Mouse (Mus musculus) hindbrain, embryonic 16.5 days (tissue): Measurements from ENCODE around the gene H60b. TPM values are rescaled to one million over a fixed set of nuclear protein-coding genes. Genes with fewer than 3 reads are reported as not detected.
"Not testable (repeated sequence)": the region's sequence is repeated elsewhere in the genome, so short reads cannot be mapped to it uniquely, and the experiment has no call there.

Experiments used
- ATAC-seq: fragments of 200-750 bp; cut with Nextera tagmentation; 2 replicates; pipeline ENCODE4 v1.8.0; 2017; ENCODE audit warnings: moderate TSS enrichment, moderate library complexity
- H3K27ac ChIP-seq: fragments of 300-500 bp; sonication (generic); 2 replicates; pipeline ENCODE4 v1.5.1; 2014; ENCODE audit warnings: low read depth, mild to moderate bottlenecking, control low read depth, low read length, moderate library complexity
- H3K27me3 ChIP-seq: fragments of 300-500 bp; sonication (generic); replicated peaks from 2 replicates; pipeline ENCODE4 v1.6.1; 2014; ENCODE audit warnings: low read length; ENCODE audit not compliant: control insufficient read depth, insufficient read depth
- H3K36me3 ChIP-seq: fragments of 300-500 bp; sonication (generic); 2 replicates; pipeline ENCODE4 v1.6.1; 2014; ENCODE audit warnings: mild to moderate bottlenecking, low read length, moderate library complexity, mixed read lengths; ENCODE audit not compliant: control insufficient read depth, insufficient read depth
- H3K4me1 ChIP-seq: fragments of 300-500 bp; sonication (generic); 2 replicates; pipeline ENCODE4 v1.6.1; 2014; ENCODE audit warnings: low read depth, low read length; ENCODE audit not compliant: control insufficient read depth, insufficient read depth
- H3K4me2 ChIP-seq: fragments of 300-500 bp; sonication (generic); 2 replicates; pipeline ENCODE4 v1.6.1; 2014; ENCODE audit warnings: mild to moderate bottlenecking, low read length, control low read depth, moderate library complexity
- H3K4me3 ChIP-seq: fragments of 300-500 bp; sonication (generic); 2 replicates; pipeline ENCODE4 v1.5.1; 2014; ENCODE audit warnings: mild to moderate bottlenecking, low read length, control low read depth, moderate library complexity
- H3K9ac ChIP-seq: fragments of 300-500 bp; sonication (generic); 2 replicates; pipeline ENCODE4 v1.6.1; 2014; ENCODE audit warnings: low read depth, mild to moderate bottlenecking, control low read depth, low read length, moderate library complexity
- H3K9me3 ChIP-seq: fragments of 300-500 bp; sonication (generic); 2 replicates; pipeline ENCODE4 v1.6.1; 2014; ENCODE audit warnings: mild to moderate bottlenecking, low read length, moderate library complexity; ENCODE audit not compliant: control insufficient read depth
- WGBS: fragments of 180-500 bp; shearing (Covaris S2); extraction: QIAGEN DNeasy Blood & Tissue Kit; methylation state at CpG from one replicate; pipeline ENCODE4 v1.1.7; 2014; 5-methylcytosine and 5-hydroxymethylcytosine counted together
- polyA plus RNA-seq: library from polyadenylated mRNA; unstranded; fragments of >200 nt; fragmentation: Nextera tagmentation; extraction: Ambion mirVana; gene quantifications from 2 replicates; pipeline ENCODE4 v1.2.1, GENCODE M21; 2015

The H60b gene
- polyA plus RNA-seq, 1 experiment from 2014 or later: 0.24 TPM

DNA sequence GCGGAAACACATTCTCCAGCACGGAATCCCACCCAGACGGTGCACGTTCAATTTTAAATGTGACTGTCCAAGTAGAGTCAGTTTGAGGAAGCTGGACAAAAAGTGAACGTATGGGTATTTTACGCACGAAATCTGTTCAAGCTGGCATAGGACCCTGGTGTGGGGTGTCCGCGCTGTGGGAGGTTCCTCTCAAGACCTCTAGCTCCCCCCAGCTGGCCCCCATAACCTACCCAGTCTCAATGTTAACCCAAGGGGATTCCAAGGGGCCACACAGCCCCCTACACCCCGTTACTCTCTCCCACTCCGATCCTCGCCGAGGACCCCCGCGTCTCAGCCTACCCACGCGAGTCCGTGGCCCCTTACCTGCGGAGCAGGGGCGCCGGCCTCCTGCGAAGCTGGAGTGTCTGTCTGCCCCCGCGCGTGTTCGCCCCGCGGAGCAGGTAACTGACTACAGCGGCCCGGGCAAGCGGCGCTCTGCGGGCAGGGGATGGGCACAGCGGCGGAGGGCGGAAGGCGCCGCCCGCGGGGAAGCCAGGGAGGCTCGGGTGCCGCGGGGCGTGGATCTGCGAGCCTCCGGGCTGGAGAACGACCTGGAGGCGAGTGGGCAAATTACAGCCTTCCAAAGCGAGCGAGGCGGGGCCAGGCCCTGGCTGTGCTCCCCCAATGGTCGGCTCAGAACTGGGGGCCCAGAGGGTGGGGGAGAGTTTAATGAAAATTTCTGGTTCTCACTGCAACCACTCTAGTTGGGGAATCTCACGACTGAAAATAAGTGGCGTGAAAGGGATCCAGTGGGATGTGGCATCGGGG lies 7.1 kb upstream of the H60b start:
- H3K9ac ChIP-seq, H3K4me3 ChIP-seq, H3K36me3 ChIP-seq, H3K27ac ChIP-seq, H3K4me2 ChIP-seq, H3K9me3 ChIP-seq, ATAC-seq, H3K4me1 ChIP-seq: not testable (repeated sequence)
- under 1% methylated on average over 54 of the region's 55 CpGs for WGBS
- H3K27me3 ChIP-seq: peaks cover 18% of the 10 kb centered on the region

DNA sequence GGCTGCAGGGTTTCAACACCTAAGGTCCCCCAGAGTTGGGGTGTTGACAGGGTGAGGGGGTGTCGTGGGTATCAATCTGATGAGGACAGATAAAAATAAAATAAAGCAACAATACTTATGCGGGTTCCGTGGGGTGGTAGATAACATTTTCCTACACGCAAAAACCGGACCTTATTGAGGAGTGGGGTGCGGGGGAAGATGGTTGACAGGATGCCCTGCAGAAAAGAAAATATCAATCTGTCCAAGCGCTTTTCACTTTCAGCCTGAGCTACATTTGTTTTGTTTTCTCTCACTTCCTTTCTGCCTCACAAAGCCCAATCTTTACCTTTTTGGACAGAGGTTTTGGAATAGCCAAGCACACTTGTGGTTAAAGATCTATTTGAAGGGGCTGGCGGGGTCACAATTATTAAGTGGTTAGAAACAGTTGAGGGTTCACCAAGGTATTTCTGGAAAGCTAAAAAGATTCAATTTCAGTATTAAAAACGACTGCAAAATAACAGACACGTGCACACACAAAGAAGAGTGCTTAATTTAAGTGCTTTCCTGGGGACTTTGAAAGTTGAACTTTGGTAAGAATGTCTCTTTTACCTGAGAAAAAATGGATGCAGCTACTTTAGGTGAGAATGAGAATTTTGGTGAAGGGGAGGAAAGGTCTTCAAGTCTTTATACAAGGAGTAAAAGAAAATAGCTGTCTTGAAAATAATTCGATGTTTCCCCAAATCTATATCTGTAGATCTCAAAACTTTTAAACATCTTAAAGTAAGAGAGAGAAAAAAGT lies 6.3 kb upstream of the H60b start:
- not testable (repeated sequence) for H3K4me3 ChIP-seq, H3K4me1 ChIP-seq, H3K27ac ChIP-seq, H3K9me3 ChIP-seq, H3K9ac ChIP-seq, H3K4me2 ChIP-seq, H3K36me3 ChIP-seq, ATAC-seq
- H3K27me3 ChIP-seq: peaks cover 26% of the 10 kb centered on the region
- 3% methylated on average over 11 of the region's 11 CpGs for whole genome bisulfite sequencing

DNA sequence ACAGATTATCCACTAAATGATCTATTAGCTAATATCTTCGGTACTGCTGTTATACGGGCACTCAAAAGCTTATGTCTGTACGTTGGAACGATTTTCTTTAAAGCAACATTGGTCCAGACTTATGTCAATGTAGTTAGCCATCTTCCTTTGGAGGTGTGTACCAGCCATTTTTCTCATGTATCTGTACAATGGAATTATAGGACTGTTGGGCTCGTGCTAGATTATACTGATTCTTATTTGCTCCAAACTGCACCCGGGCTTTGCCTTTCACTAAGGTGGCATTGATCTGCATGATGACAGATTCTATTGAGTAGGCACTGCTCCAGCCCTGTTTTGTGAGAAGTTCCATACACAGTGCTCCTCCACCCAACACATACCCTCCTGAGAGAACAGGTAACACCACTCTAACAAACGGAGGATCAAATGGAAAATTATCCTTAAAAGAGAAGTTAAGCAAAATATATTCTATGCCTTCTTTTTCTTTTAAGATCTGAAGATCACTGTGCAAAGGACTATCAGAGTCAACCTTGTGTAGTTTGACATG lies 5.2 kb upstream of the H60b start:
- not testable (repeated sequence) for ATAC-seq, H3K4me1 ChIP-seq, H3K36me3 ChIP-seq, H3K4me2 ChIP-seq, H3K4me3 ChIP-seq, H3K9ac ChIP-seq, H3K9me3 ChIP-seq, H3K27ac ChIP-seq
- 3% methylated on average over 6 of the region's 7 CpGs for WGBS
- H3K27me3 ChIP-seq: peaks cover 26% of the 10 kb centered on the region

DNA sequence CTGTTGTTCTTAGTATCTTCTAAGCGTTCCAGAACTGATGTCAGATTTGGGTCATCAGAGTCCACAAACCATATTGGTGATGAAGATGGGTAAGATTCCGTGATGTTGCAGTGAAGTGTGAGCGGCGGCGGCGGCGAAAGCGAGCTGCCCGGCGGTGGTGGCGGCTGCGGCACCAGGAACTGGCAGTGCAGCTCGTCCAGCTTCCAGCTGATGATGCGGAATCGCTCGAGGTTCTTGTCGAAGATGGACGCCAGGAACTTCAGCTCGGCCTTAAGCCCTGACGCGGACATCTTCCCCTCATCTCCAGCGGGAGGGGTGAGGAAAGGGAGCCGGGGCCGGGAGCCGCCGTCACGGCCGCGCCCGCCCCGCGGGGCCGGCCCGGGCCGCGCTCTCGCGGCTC lies 4.3 kb upstream of the H60b start:
- Histone ChIP-seq H3K27me3 (peaks cover 30% of the 10 kb centered on the region), H3K4me3 (peak overlapping the region; percentile 32), H3K4me2 (peak overlapping the region; percentile 55)
- ATAC-seq, H3K27ac ChIP-seq, H3K9ac ChIP-seq, H3K36me3 ChIP-seq, H3K9me3 ChIP-seq, H3K4me1 ChIP-seq: not testable (repeated sequence)
- under 1% methylated on average over 36 of the region's 38 CpGs for WGBS

DNA sequence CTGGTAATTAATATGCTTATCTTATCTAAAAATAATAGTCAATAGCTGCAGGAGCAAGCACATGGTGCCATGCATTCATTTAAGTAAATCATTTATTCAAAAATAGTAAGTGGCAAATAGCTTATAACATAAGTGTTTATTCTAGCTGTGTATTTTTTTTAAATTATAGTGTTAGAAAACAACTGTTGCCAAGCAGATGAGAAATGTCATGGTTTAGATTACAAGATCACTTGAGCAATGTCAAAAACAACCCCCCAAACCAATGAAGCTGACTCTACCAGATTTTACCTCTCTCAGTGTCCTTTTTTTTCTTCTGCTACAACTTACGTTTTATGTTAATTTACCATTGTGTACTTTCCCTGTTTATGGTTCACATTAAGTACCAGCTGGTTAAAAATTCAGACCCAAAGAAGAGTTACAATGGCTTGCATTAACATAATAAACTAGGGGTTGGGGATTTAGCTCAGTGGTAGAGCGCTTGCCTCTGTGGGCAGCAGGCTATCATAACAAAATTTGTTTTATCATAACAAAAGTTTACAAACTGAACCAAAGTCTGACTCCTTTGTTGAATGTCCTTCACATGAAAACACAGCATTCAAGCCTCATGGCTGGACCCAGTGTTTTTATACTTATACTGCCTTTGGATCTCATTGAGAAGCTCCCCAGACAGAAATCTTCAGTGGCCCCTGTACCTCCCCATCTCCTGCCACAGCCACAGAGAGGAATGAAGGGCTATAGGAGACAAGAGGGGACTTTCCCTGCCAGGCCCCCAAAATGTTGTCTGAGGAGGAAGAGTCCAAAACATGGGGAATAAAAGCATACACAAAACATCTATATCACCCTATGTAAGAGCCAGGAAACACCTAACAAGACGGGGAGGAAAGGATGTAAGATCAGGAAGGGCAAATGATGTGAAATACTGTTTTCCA lies 3.3 kb upstream of the H60b start:
- H3K27me3 ChIP-seq: peaks cover 32% of the 10 kb centered on the region

DNA sequence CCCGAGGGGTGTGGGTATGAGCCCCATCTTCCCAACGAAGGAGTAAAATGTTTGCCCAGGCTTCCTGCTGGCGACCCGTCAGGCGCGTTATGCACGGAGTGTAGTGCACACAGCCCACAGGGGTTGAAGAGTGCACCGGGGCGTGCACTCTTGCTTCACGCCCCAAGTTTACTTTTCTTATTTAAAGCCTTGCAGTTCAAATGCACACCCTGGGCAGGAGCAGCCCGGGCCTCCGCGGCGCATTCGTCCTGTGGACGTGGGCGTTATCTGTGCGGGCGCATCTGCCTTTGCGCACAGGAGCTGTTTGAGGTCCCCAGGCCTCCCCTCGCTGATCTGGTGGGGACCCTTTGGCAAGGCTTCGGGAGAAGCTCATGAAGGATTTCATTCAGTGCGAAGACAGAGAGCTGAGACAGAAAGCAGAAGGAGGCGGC lies 760 bp downstream of the H60b start:
- Histone ChIP-seq H3K27me3 (peaks cover 29% of the 10 kb centered on the region), H3K4me2 (peak overlapping the region; percentile 7), H3K9ac (no peak overlapping the region), H3K4me3 (no peak overlapping the region), H3K27ac (no peak overlapping the region), H3K36me3 (no peaks in the 10 kb centered on the region), H3K4me1 (peaks cover 4% of the 10 kb centered on the region; the same call in 1 of the 2 replicates), H3K9me3 (no peaks in the 10 kb centered on the region)
- no peak for ATAC-seq
- WGBS: 0% methylated on average over 24 of the region's 24 CpGs

More for the DNA sequence above, 3.3 kb upstream of the H60b start:
- H3K9me3 ChIP-seq: no peaks in the 10 kb centered on the region
- H3K9ac ChIP-seq: no peak overlapping the region
- 9% methylated on average over 3 of the region's 3 CpGs for WGBS
- H3K27ac ChIP-seq: no peak overlapping the region
- H3K36me3 ChIP-seq: no peaks in the 10 kb centered on the region
- H3K4me1 ChIP-seq: peaks cover 4% of the 10 kb centered on the region; the same call in 1 of the 2 replicates
- H3K4me3 ChIP-seq: no peak overlapping the region
- ATAC-seq: no peak
- no peak overlapping the region for H3K4me2 ChIP-seq

DNA sequence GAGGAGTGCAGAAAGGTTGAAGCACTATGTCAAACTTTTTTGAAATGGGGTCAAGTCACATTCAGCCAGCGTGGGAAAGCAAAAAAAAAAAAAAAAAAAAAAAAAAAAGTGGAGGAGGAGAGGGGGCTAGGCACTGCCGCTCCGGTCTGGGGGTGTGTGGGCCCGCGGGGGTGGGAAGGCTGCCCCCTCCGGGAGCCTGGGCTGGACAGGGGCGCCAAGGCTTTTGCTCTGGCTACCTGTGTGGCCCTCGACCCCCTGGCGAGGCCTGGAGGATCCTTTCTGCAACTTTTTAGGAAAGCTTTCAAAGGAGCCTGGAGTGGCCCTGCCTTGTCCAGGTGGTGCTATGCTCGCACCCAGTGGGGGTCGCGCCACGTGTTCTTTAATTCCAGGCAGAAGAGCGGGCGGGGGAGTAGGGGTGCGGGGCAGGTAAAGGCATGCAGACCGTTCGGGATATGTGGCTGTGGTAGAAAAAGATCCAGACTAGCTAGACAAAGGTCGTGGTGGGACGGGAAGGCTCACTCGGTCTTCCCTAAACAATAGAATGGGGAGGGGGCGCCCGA lies 1.3 kb downstream of the H60b start:
- peaks cover 29% of the 10 kb centered on the region for H3K27me3 ChIP-seq
- H3K4me1 ChIP-seq: peaks cover 4% of the 10 kb centered on the region; the same call in 1 of the 2 replicates
- H3K4me2 ChIP-seq: no peak overlapping the region
- H3K27ac ChIP-seq: no peak overlapping the region
- H3K4me3 ChIP-seq: no peak overlapping the region
- no peak for ATAC-seq
- 5% methylated on average over 21 of the region's 23 CpGs for WGBS
- no peak overlapping the region for H3K9ac ChIP-seq
- no peaks in the 10 kb centered on the region for H3K36me3 ChIP-seq
- no peaks in the 10 kb centered on the region for H3K9me3 ChIP-seq

DNA sequence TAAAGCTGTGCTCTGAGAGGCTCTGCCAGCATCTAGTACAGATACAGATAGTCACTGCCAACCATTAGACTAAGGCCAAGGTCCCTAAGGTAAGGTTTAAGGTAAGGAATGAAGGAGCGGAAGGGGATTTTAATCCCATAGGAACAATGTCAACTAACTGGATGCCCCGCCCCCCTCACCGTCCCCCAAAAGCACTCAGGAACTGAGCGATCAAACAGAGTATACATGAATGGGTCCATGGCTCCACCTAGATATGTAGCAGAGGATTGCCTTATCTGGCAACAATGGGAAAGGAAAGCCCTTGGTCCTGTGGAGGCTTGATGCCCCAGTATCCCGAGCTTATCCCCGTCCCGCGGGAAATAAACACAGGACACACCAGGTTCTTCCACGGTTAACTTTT lies 4.9 kb downstream of the H60b start:
- not testable (repeated sequence) for H3K4me1 ChIP-seq, H3K4me3 ChIP-seq, H3K27ac ChIP-seq, H3K36me3 ChIP-seq, H3K27me3 ChIP-seq, H3K9ac ChIP-seq, H3K9me3 ChIP-seq
- peak overlapping the region; percentile 43 for H3K4me2 ChIP-seq
- ATAC-seq: peak; percentile 43; the same call in 1 of the 2 replicates
- 8% methylated on average over 9 of the region's 9 CpGs for WGBS
